Mouse (Mus musculus) megakaryocyte, embryonic 14.5 days (primary cell): ENCODE results near the gene Phactr1.

Source experiments
- FLI1 ChIP-seq: IDR thresholded peaks from 2 replicates; pipeline ENCODE4 v1.6.1; 2012; ENCODE audit warnings: low read length, inconsistent platforms, mixed read lengths
- GATA1 ChIP-seq: IDR thresholded peaks from 3 replicates; pipeline ENCODE4 v1.6.1; 2012; ENCODE audit warnings: mixed read lengths, low read length, inconsistent platforms, borderline replicate concordance

- TF ChIP-seq GATA1 (no peak), FLI1 (no peak)
These were observed 80.6 kb downstream of the Phactr1 start for GRCm38 (mm10) chr13:42760907-42761544.
